Mouse (Mus musculus): ENCODE results near the gene Nfkb1.

Nfkb1 gene

DNA sequence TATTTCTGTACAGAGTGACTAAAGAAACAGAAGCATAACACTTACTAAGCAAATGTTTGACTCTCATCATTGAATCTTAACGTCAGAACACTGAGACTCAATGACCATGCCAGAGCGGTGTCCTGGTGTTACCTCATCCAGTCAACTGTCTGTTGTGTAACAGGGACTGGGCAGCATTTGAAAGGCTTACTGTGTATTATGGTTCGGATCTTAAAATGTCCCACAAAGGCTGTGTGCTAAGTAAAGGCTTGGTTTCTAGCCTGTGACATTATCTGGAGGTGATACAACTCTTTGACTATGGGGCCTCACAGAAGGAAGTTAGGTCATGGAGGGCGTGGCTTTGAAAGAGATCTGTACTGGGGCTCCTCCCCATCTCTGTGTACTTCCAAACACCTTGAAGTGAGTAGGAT, 104.9 kb downstream of the Nfkb1 start:
- peak; percentile 62 for DNase-seq (ENCODE audit: low read depth, low spot score)

DNA sequence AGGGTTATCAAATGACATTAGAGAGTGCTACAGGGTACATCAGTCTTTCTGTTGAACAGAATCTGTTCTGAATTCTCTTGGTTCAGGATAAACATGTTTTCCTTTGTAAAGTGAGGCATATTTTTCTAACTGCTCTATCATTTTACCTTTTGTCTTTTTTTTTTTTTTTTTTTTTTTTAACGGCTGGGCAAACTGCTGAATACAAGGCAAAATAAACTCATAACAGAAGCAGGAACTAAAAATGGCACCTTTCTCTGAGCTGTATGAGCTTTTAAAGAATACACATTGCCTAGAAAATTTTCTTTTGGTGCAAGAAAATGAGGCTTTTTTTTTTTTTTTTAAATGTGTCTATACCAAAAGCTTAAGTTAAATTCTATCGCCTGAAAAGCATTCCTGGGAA, 105.3 kb downstream of the Nfkb1 start:
- no peak for DNase-seq (ENCODE audit: low read depth, low spot score)

DNA sequence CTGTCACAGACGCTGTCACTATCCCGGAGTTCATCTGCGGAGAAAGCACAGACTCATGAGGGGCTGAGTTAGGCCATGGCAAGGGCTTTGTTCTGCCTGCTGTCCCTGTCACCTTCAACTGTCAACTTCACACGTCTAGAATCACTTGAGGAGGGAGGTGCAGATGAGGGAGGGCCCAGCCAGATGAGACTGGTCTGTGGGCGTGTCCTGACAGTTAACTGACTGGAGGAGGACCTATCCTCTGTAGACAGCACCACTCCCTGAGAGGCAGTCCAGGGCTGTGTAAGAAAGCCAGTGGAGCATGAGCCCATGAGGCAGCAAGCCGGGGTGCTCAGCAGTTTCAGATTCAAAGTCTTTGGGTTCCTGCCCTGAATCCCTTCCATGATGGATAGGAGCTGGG, 105.9 kb downstream of the Nfkb1 start:
- DNase-seq (ENCODE audit: low read depth, low spot score) = peak; percentile 94

DNA sequence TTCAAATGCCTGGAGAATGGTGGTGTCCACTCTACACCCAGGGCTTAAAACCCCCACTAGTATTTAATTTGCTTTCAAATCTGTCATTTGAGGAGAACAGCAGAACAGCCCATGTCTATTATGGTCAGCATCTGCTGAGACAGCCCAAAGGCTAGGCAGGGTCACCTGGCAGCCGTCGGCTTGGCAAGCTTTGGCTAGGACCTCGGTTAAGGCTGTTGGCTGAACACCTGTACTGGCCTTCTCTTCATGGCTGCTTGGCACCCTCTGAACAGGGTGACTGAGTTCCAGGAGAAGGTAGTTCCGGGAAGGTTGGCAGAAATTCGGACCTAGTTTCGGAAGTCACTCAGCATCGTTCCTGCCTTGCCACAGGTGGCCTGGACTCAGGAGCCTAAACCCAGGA, 109.1 kb downstream of the Nfkb1 start:
- DNase-seq (ENCODE audit: low read depth, low spot score) = no peak

DNA sequence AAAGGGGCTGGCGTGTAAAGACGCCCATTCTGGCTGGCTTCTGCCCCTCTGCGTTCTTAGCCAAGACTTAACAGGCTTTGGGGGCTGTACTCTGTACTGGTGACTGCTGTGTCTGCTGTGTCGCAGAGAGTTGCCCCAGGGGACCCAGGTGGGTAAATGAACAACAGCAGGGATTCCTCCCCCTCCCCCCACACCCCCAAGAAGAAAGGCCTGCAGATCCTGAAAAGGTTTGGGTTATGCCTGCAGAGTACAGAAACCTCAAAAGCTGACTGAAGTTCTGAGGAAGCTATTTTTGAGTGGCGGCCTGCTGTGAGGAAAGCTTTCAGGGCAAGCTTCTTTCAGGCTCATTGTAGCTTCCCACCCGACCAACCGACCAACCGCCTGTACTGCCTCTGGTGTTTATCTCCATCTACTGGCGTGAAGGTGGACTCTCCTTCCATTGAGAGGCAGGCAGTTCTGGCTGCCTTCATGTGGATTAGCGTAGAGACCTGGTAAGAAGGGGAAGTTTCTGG, 109.7 kb downstream of the Nfkb1 start:
- DNase-seq (ENCODE audit: low read depth, low spot score) = peak; percentile 82

DNA sequence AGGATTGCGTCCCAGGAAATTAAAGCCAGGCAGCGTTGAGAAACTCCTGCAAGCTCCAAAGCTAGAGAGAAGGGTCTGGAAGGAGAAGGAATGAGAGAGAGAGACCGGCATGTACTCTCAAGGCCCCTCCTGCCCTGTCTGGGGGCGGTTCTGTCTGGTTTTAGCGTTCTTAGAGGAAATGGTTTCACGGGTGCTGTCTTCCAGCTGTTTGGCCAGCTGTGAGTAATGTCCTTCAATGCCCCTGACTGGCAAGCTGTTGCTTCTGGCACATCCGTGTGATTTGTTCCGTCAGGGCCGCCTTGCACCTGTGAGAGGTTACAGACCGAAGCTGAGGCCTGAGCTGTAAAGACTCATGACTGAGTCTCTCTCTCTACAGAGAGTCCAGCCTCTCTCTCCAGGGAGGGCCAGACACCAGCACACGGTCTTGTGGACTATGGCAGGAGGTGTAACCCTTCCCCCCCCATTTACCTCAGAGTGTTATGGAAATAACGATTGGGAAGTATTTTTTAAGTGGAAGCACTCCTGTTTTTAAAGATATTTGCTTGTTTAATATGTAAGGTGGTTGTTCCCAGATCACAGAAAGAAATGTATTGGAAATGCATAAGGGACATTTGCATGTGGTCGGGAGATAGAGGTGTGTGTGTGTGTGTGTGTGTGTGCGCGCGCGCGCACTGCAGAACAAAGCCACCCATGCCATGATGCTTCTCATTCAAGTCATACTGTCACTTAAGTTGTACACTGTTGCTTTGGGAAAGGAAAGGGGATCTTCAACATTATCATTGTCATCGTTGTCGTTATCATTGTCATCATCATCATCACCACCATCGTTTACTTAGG, 110.7 kb downstream of the Nfkb1 start:
- DNase-seq (ENCODE audit: low read depth, low spot score) = peak; percentile 45

DNA sequence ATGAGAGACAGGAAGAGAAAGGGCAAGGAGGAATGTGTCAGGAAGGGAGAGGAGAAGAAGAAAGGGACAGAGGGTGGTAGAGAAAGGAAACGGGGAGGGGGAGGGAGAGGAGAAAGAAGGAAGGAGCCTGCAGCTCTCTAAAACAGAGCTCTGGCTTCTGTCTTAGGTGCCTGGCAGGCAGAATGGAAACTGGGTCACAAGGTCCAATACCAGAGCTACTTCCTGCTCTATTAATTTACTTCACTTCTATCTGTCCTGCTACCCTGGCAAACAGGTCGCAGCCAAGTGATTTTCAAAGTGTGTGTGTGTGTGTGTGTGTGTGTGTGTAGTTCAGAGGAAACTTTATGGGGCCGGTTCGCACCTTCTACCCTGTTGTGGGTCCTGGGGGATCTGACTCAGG, 112.2 kb downstream of the Nfkb1 start:
- no peak for DNase-seq (ENCODE audit: low read depth, low spot score)

DNA sequence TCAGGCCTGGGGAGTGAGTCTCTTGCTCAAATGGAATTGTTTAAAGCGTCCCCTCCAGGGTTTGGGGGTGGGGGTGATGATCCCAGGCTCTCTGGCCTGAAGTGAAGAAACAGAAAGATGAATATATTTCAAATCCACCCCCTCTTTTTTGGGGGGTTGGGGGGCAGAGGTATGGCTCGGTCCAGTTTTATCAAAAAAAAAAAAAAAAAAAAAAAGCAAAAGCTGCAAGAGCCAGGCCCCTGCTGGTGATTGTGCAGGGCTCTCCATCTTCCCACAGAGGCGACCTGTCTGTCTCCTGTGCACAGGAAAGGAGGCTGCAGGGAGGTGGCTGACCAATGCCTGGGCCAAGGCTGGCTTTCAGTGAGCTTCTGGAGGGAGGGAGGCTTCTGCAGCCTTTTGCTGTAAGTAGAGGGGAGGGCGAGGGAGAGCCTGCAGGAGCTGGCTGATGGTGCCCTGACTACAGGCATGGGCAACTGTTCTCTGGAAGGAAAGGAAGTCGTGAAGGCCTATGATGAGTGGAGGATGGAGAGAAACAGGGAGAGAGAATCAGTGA, 112.7 kb downstream of the Nfkb1 start:
- DNase-seq (ENCODE audit: low read depth, low spot score) = no peak

DNA sequence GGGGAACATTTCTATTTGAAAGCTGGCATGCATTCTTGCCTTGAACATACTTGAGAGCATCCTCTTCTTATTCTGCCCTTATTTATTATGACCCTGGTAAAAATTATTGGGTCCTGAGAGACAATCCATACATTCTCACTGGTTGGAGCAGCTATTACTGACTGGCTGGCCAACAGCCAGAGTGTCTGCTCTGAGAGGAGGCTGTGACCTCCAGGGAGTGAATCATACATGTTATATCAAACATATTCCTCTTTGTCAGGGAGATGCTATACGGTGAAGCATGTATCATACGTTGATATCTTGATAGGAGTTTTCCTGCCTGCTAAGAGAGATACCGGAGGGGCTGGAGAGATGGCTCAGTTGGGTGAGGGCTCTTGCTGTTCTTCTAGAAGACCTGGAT, 116.2 kb downstream of the Nfkb1 start:
- DNase-seq (ENCODE audit: low read depth, low spot score) = no peak

DNA sequence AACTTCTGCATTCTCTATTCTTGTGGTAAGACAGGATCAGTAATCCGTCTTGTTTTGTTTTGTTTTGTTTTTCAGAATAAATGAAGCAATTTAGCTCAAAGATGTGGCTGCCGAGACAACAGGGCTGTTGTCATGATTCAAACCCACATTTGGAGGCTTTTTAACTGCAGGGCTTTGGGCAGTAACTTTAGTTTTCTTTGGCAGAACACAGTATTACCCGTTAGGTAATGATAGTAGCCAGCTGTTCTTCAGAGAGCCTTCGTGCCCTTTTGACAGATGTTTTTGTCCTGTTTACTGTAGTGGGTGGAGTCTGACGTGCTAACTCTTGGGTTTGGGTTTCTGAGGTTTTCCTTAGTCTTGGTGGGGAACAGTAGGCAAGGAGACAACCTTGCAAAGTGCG, 118.3 kb downstream of the Nfkb1 start:
- no peak for DNase-seq (ENCODE audit: low read depth, low spot score)

DNA sequence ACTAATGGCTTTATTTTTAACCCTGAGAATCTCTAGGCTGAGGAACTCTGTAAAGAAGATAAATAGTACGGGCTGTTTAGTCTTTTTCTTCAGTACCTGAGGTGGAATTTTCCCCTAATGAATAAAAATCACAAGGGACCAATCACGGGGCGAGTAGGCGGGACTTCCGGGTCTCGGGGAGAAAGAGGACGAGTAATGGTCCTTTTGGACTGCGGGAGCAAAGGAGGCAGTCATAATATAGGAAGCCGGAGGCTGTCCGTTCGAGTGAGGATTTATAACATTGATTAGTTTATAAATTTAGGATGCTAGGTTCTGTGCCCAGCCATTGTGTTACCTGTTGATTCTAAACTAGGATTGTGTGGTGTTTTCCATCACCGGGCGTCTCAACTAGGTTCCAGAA, 119.8 kb downstream of the Nfkb1 start:
- DNase-seq (ENCODE audit: low read depth, low spot score) = no peak

DNA sequence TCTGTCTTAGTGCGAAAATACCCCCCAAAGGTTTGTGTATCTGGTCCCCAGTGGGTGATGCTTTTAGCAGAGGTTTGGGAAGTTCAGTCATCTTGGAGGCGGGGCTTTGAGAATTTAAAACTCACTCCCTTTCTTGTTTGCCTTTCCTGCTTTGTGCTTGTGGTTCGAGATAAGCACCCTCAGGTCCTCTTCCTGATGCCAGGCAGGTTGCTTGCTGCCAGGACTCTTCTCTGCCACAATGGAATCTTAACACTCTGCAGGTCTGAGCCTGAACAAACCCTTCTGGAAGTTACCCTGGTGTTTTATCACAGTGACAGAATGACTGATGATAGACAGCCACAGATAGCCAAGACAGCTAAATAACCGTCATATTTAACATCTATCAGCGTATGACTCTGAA, 122.7 kb downstream of the Nfkb1 start:
- no peak for DNase-seq (ENCODE audit: low read depth, low spot score)

DNA sequence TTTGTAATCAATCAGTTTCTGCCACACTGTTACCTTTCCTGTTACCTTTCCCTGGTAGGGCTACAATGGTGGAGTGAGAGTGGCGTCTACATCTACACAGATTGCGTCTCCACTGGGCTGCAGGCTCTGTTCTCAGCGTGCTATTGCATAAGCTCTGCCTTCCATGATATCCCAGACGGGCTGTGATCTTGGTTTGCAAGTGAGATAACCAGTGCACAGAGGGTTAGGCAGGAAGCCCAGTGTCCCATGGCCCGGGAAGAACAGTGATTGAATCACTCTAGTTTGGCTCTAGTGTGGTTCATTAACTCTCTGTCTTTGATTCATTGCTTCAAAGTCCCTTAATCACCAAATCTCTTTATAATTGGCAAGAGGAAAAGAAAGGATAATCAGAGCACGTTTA, 123.5 kb downstream of the Nfkb1 start:
- no peak for DNase-seq (ENCODE audit: low read depth, low spot score)

DNA sequence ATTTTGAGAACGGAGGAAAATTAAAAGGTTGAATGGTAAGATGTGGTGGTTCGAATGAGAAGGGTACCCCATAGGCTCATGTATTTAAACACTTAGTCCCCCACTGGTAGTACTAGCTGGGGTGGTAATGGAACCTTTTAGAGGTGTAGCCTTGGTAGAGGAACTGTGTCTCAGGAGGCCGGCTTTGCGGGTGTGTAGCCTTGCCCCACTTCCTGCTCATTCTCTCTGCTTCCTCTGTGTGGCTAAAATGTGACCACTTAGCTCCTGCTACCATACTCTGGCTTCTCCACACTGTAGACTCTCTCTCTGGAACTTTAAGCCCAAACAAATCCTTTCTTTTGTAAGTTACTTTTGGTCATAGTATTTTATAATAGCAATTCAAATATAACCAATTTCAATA, 126.0 kb downstream of the Nfkb1 start:
- no peak for DNase-seq (ENCODE audit: low read depth, low spot score)

DNA sequence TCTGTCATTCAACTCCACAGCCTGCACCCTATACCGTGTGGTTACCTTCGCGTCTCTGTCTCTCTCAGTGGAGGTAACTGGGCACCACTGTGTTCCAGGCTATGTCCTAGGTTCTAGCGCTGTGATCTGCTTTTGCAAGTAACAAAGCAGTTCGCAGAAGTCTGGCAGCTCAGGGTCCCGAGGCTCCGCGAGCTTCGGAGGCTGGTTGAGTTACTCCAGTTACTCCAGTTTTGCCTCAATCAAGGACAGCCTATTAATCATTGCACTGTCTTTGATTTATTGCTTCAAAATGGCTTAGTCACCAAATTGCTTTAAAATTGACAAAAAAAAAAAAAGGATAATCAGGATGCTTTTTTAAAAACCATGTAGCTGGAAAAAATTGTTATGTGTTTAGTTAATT, 126.6 kb downstream of the Nfkb1 start:
- DNase-seq (ENCODE audit: low read depth, low spot score) = no peak

DNA sequence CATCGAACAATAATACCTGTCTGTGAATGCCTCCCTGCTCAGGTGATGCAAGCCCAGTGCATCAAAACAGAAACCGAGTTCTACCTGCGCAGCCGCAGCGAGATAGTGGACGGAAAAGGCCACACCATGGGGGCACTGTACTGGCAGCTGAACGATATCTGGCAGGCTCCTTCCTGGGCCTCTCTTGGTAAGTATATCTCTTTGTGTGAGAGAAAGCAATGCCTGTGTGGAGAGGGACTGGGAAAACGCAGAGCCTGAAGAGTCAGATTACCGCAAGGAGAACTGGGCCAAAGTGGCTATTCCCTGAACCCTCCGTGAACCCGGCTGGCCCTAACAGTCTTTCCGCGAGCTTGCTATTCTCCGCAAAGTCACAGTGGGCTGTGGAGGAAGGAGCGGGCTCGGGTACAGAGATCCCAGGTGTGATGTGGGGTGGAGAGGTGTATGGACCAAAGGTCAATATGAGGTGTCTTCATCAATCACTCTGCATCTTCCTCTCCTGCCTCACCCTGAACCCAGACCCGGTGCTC, 128.1 kb downstream of the Nfkb1 start:
- DNase-seq (ENCODE audit: low read depth, low spot score) = no peak

DNA sequence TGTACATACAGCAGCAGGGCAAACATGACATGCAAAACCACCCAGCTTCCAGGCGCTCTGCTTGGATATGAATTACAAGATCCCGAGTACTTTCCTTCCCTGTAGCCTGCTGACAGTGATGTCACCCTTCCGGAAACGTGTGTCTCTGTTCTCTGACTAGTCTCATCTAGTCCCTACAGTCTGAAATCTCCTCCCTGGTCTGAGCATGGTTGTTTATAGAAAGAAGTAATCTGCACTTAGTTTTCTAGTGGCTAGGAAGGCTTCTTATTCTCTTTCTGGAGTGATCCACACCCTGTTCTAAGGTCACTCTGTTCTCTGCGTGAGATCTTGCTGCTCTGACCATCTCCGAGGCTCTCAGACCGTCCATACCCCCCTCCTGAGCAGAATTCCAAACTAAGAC, 129.3 kb downstream of the Nfkb1 start:
- DNase-seq (ENCODE audit: low read depth, low spot score) = peak; percentile 68

DNA sequence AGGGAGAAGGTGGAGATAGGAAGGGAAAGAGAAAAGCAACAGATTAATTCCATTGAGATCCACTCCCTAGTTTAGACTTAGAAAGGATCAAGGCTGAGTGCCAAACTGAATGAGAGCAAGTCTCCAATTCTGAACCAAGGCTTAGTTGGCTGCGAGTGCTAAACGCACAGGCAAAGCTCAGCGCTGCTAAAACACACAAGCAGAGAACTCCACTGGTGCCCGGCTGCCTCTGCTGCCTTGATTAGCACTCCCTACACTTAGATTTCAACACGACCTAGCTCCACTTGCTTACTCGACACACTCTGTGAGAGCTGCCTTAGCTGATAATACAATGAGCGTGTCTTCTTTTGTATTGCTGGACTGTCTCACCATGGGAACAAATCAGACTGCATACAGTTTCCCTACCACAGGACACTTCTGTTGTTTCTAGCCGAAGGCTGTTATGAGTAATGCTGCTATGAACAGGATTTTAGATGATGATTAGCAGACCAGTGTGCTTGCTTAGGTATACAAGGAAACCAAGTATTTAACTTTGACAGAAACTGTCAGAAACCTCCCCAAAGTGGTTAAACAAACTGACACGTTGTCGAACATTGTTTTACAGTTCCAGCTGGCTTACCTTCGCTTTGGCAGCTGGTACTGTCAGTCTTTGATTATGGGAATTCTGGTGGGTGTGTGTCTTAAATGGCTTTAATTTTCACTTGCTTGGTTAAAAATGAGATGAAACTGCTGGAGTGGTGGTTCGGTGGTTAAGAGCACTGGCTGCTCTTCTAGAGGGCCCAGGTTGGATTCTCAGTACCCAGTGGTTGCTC, 134.3 kb downstream of the Nfkb1 start:
- no peak for DNase-seq (ENCODE audit: low read depth, low spot score)

DNA sequence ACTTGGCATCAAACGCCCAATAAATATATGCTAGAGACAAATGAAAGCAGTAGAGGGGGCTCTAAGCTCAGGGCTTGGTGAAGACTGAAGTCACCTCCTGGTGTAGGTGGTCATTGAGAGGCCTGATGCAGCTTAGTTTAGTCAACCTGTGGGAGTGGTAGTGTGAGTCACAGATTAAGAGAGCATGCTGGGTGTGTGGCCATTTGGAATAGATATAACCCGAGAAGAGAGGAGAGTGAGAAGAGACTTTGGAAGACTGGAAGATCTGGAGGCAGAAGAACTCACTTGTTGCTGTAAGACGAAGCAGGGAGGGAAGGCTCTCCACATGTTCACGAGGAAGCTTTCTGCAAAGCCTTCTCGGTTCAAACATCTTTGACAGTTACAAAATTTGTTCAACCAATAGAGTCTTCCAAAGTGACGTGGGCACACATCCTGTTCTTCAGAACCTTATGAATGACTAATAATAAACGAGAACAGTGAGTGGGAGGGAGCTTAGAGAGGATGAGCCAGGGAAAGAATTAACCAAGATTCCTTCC, 135.2 kb downstream of the Nfkb1 start:
- DNase-seq (ENCODE audit: low read depth, low spot score) = no peak

DNA sequence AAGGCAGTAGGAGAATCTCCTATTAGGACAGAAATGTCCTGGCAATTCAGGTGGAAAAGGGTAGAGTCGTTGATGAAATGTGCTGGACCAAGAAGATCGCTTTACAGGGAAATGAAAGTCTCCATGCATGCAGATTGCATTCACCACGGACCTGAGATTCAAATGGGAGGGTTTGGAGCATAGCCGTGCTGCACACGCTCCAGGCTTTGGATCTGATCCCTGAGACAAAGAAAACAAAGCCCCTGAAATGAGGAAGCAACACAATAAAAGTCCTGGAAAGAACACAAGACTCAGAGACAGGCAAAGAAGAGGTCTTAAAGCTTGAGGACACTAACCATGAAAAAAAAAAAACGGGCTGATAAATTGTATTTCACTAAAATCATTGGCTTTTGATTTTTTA, 136.2 kb downstream of the Nfkb1 start:
- no peak for DNase-seq (ENCODE audit: low read depth, low spot score)

DNA sequence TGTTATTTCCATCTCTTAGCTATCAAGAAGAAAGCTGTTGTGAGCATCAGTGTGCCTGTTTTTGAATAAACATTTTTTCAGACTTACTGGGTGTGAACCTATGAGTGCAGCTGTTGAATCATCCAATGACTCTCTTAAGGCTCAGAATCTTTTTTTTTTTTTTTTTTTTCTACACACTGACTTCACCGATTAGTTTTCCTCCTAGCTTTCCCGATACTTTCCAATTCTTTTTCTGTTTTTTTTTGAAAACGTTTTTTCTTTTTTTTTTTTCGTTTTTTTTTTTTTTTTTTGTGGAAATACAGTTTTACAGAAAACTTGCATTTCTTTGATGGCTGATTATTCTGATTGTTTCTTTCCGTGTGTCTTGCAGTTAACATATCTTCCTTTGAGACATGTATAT, 138.5 kb downstream of the Nfkb1 start:
- no peak for DNase-seq (ENCODE audit: low read depth, low spot score)

DNA sequence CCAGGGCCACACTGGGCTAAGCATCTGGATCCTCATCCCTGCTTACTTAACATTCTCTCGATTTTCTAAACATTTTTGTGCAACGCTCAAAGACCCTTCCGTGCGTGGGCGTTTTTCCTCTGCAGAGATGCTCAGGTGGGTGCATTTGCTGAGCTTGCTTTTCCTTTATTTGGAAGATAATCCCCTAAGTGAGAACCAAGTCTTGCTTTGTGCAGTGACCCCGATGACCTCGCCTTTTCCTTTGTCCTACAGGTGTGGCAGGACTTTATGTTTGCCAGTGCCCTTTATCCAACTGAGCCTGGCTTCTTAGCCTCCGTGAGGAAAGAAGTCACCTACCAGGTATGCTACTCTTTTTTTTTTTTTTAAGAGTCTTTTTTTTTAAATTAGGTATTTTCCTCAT, 144.0 kb downstream of the Nfkb1 start:
- peak; percentile 97 for DNase-seq (ENCODE audit: low read depth, low spot score)

Measured in ES-CJ7 (cell line).